ENCODE assay signal across 30 mouse cellular contexts in the genomic region with DNA sequence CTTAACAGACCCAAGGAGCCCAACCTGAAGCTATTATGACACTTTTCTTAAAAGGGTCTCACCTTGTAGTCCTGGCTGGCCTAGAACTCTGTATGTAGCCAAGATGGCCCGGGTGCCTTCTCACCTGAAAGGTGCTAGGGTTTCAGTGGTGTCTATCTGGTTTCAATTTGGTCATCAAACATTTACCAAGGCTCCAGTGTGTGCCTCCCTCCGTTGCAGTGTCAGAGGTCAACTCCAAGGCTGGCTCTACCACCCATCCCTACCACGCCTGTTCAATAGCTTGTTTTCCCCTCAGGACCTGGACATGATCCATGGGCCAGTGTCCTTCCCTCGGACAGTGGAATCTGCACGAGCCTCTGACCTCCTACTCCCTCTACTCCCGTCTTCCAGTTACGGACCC. TPM values are rescaled to one million over a fixed set of nuclear protein-coding genes. Genes with fewer than 3 reads are reported as not detected.
"Had no signal": no experiment of that assay in that cellular context is flagged by ENCODE, and none has a peak within 500 bp of the region (broad histone marks: within the 10 kb centered on the region; RNA-seq: fewer than 3 reads in every experiment).

No protein-coding gene starts in this region.

- H3K4me2 ChIP-seq: kidney, embryonic 15.5 days; limb, embryonic 12.5 days; limb, embryonic 15.5 days; lung, embryonic 15.5 days; midbrain, embryonic 13.5 days; neural tube, embryonic 12.5 days; neural tube, embryonic 15.5 days had no signal

- H3K9ac ChIP-seq: kidney, embryonic 15.5 days; limb, embryonic 12.5 days; limb, embryonic 15.5 days; lung, embryonic 15.5 days; midbrain, embryonic 13.5 days; neural tube, embryonic 12.5 days; neural tube, embryonic 15.5 days had no signal

- H3K4me1 ChIP-seq: kidney, embryonic 15.5 days; limb, embryonic 12.5 days; lung, embryonic 15.5 days; neural tube, embryonic 12.5 days; neural tube, embryonic 15.5 days had no signal

- H3K27me3 ChIP-seq: kidney, embryonic 15.5 days; limb, embryonic 12.5 days; limb, embryonic 15.5 days; lung, embryonic 15.5 days; megakaryocyte, embryonic 14.5 days; midbrain, embryonic 13.5 days; neural tube, embryonic 15.5 days had no signal

- H3K9me3 ChIP-seq: kidney, embryonic 15.5 days; limb, embryonic 12.5 days; limb, embryonic 15.5 days; lung, embryonic 15.5 days; midbrain, embryonic 10.5 days; midbrain, embryonic 13.5 days; neural tube, embryonic 12.5 days; neural tube, embryonic 15.5 days had no signal

- H3K27ac ChIP-seq: kidney, embryonic 15.5 days; left cerebral cortex, adult 2 months; limb, embryonic 12.5 days; limb, embryonic 15.5 days; lung, embryonic 15.5 days; midbrain, embryonic 10.5 days; midbrain, embryonic 13.5 days; neural tube, embryonic 12.5 days; neural tube, embryonic 15.5 days; stomach, postnatal 0 days had no signal

- ATAC-seq: intestine, embryonic 16.5 days; midbrain, embryonic 13.5 days; midbrain, embryonic 16.5 days had no signal

- DNase-seq: kidney, adult 8-10 months; kidney, postnatal 10 days; kidney, postnatal 36 days; layer of hippocampus, postnatal 36 days; left cerebral cortex, postnatal 4 days; lung, adult 18-20 months; lung, postnatal 10 days; lung, postnatal 36 days; right cerebral cortex, adult 18-20 months; right cerebral cortex, postnatal 14 days; right cerebral cortex, postnatal 4 days; thymus, postnatal 25 days had no signal

- H3K4me3 ChIP-seq: kidney, embryonic 15.5 days; left cerebral cortex, adult 2 months; limb, embryonic 12.5 days; limb, embryonic 15.5 days; lung, embryonic 15.5 days; megakaryocyte, embryonic 14.5 days; midbrain, embryonic 10.5 days; midbrain, embryonic 13.5 days; neural tube, embryonic 12.5 days; neural tube, embryonic 15.5 days had no signal

RNA-seq across cellular contexts. Expression of gene Lman1l, which starts 3.7 kb away (rescaled TPM):
- total RNA-seq: layer of hippocampus, adult 8-10 months; layer of hippocampus, postnatal 10 days; layer of hippocampus, postnatal 36 days; left cerebral cortex, adult 2 months; left cerebral cortex, postnatal 10 days; monocyte, adult 5-6 weeks had no signal
- polyA plus RNA-seq: intestine, embryonic 16.5 days; kidney, embryonic 15.5 days; limb, embryonic 12.5 days; limb, embryonic 15.5 days; lung, embryonic 15.5 days; midbrain, embryonic 13.5 days; midbrain, embryonic 16.5 days; neural tube, embryonic 12.5 days; neural tube, embryonic 15.5 days; stomach, embryonic 14.5 days; stomach, postnatal 0 days had no signal

RNA-seq across cellular contexts. Expression of gene Cplx3, which starts 18.2 kb away (rescaled TPM):
- total RNA-seq: monocyte, adult 5-6 weeks had no signal
- polyA plus RNA-seq: intestine, embryonic 16.5 days; kidney, embryonic 15.5 days; limb, embryonic 12.5 days; limb, embryonic 15.5 days; lung, embryonic 15.5 days; neural tube, embryonic 12.5 days; stomach, embryonic 14.5 days; stomach, postnatal 0 days had no signal

RNA-seq across cellular contexts. Expression of gene Cyp1a2, which starts 59.2 kb away (rescaled TPM):
- total RNA-seq: layer of hippocampus, adult 8-10 months; layer of hippocampus, postnatal 10 days; layer of hippocampus, postnatal 36 days; left cerebral cortex, adult 2 months; left cerebral cortex, postnatal 10 days; left cerebral cortex, postnatal 4 days; monocyte, adult 5-6 weeks had no signal
- polyA plus RNA-seq: intestine, embryonic 16.5 days; kidney, embryonic 15.5 days; limb, embryonic 12.5 days; limb, embryonic 15.5 days; lung, embryonic 15.5 days; midbrain, embryonic 10.5 days; midbrain, embryonic 13.5 days; midbrain, embryonic 16.5 days; neural tube, embryonic 12.5 days; neural tube, embryonic 15.5 days; stomach, embryonic 14.5 days; stomach, postnatal 0 days had no signal
